Mouse (Mus musculus) liver, embryonic 18 days (tissue): ENCODE data around the gene Phf21b. TPM values are rescaled to one million over a fixed set of nuclear protein-coding genes. Genes with fewer than 3 reads are reported as not detected.

ENCODE experiments used
- polyA plus RNA-seq: library from polyadenylated mRNA; depleted of rRNA; stranded (reverse); fragments of >200 nt; gene quantifications from 2 replicates; pipeline ENCODE4 v1.2.3, GENCODE M21; 2012; rRNA removed

Gene Phf21b
- polyA plus RNA-seq: 0.16 and 0.25 TPM in 2 replicates

GRCm38 (mm10) chr15:84856006-84856995 is at the start of gene Phf21b:
Gene Phf21b (minus strand): TSS chr15:84856049.

Other genes with a start within 250 kb of the Phf21b start
- 5.0 and 5.7 TPM in 2 replicates for gene Prr5, start 186.4 kb downstream of the Phf21b start, polyA plus RNA-seq
- gene Arhgap8, start 136.0 kb downstream of the Phf21b start, polyA plus RNA-seq: 0.26 and 0.35 TPM in 2 replicates
- 0.26 and 0.28 TPM in 2 replicates for gene Gm29666, start 64.0 kb upstream of the Phf21b start, polyA plus RNA-seq
- 7.2 and 7.7 TPM in 2 replicates for gene Nup50, start 67.4 kb upstream of the Phf21b start, polyA plus RNA-seq
- gene 5031439G07Rik, start 132.5 kb upstream of the Phf21b start, polyA plus RNA-seq: 2.3 TPM in 2 replicates
- gene Upk3a, start 161.1 kb upstream of the Phf21b start, polyA plus RNA-seq: not detected in 2 replicates
- 2.4 and 3.1 TPM in 2 replicates for gene Fam118a, start 172.9 kb upstream of the Phf21b start, polyA plus RNA-seq